Mouse (Mus musculus): ENCODE results near the gene Zc3h4. TPM values are rescaled to one million over a fixed set of nuclear protein-coding genes. Genes with fewer than 3 reads are reported as not detected.
A peak's percentile ranks its signal among the peaks of the same experiment; 100 is the strongest.

Gene Zc3h4
- polyA plus RNA-seq (2016; fragmentation: Nextera tagmentation; extraction: Ambion mirVana) = 12.9 and 19.4 TPM in 2 replicates

DNA sequence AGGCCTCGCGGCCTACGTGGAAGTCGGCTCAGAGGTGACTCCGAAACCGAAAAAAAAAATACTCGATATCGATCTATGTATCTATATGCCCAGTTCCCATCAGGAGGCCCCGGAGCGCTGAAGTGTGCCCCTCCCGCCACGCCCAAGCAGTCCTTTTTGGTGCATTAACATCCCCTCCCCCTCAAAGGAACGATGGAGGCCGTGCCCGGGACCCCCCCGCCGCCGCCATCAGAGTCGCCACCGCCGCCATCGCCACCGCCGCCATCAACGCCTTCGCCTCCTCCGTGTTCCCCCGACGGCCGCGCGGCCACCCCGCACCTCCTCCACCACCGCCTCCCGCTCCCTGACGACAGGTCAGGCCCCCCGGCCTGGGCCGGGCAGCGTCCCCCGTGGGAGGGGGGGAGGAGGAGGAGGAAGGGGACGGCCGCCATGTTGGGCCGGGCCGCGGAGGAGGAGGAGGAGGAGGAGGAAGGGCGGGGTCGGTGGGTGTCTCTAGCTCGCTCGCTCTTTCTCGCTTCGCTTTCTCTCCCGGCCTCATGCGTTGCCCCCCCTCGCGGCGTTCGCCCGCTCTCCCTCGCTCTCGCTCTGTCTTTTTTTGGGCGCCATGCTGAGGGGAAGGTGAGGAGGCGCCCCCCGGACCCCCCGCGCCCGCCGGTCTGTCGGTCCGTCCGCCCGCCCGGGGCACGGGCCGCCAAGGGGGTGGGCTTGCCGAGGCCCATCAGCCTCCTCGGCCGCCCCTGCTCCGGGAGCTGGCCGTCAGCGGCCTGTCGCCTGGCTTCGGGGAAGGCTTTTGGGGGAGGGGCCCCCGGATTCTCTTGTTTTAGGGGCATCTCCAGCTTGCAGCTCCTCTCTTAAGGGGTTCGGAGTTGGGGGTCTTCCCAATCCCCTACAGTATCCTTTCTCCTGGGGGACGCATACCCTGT lies at the start of gene Zc3h4:
Zc3h4 (plus strand) TSS at position 222 of the 923 bp plus-strand sequence.
- peak; percentile 95 for DNase-seq (ENCODE audit: low spot score)
- under 1% methylated on average over 72 of the region's 85 CpGs for WGBS
- Histone ChIP-seq H3K27ac (peak within 1 kb of the TSS; percentile 100), H3K4me3 (peak within 1 kb of the TSS; percentile 92), H3K4me1 (peaks cover 35% of the 10 kb centered on the region), H3K9me3 (no peaks in the 10 kb centered on the region), H3K27me3 (ENCODE audit: insufficient read depth, poor library complexity, severe bottlenecking) (no peaks in the 10 kb centered on the region), H3K36me3 (no peaks in the 10 kb centered on the region)

DNA sequence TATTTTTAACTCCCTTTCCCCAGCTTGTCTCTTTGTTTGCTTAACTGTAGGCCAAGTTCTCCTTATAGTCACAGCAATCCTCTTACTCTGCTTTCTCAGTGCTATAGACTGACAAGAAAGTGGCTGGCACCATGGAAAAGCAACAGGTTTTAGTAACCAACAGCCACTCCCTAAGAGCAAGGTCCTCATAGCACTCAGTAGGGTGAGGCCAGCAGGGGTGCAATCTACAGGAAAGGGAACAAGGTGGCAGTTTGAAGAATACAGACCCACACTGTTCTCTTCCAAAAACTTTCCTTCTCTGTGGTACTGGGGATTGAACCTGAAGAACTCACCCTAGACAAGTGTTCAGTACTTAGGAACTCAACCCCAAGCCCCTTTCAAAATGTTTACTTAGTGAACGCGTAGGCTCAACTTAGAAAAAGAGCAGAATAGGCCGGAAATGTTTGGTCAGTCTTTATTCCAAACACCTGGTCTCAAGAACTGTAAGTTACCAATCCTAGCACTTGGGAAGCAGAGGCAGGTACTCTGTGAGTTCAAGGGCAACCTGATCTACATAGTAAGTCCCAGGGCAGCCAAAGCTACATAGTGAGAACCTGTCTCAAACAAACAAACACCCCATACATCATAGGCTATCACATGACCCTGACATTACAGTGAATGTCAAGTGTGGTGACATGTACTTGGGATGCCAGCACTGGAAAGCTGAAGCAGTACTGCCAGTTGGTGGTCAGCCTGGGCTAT lies 44.7 kb upstream of the Zc3h4 start:
- Histone ChIP-seq H3K36me3 (peaks cover 75% of the 10 kb centered on the region), H3K27ac (no peak overlapping the region), H3K27me3 (ENCODE audit: insufficient read depth, poor library complexity, severe bottlenecking) (no peaks in the 10 kb centered on the region), H3K9me3 (no peaks in the 10 kb centered on the region), H3K4me1 (no peaks in the 10 kb centered on the region), H3K4me3 (no peak overlapping the region)
- 94% methylated on average over 3 of the region's 3 CpGs for WGBS
- no peak for DNase-seq (ENCODE audit: low spot score)

GRCm38 (mm10) chr7:16357602-16358001 lies 43.1 kb upstream of the Zc3h4 start:
- no peak for DNase-seq (ENCODE audit: low spot score)
- Histone ChIP-seq H3K27me3 (ENCODE audit: insufficient read depth, poor library complexity, severe bottlenecking) (no peaks in the 10 kb centered on the region), H3K27ac (no peak overlapping the region), H3K9me3 (no peaks in the 10 kb centered on the region), H3K4me1 (no peaks in the 10 kb centered on the region), H3K4me3 (no peak overlapping the region), H3K36me3 (peaks cover 74% of the 10 kb centered on the region)
- 91% methylated on average over 3 of the region's 3 CpGs for WGBS

DNA sequence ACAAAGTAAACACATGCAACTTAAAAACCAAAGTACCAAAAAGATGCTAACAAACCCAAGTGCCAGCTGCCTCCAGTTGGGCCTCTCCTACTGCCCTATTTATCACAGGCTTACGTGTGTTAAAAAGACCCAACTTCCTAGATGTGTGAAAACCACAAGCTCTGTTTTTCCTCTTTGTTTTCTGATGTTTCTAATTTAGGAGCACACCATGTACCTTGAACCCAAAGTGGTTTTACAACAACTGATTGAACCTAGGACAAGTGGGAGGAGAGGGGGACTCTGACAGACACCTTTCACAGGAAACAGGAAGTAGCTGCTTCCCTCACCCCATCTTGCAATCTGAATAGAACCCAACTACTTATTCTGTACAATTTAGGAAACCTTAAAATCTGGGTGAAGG lies 36.4 kb upstream of the Zc3h4 start:
- DNase-seq (ENCODE audit: low spot score) = no peak
- Histone ChIP-seq H3K9me3 (no peaks in the 10 kb centered on the region), H3K4me1 (peaks cover 5% of the 10 kb centered on the region; the same call in 1 of the 2 replicates), H3K27ac (peak overlapping the region; percentile 42; the same call in 1 of the 2 replicates), H3K4me3 (no peak overlapping the region), H3K27me3 (ENCODE audit: insufficient read depth, poor library complexity, severe bottlenecking) (no peaks in the 10 kb centered on the region), H3K36me3 (peaks cover 84% of the 10 kb centered on the region)
- 86% methylated on average over 1 of the region's 1 CpGs for WGBS

DNA sequence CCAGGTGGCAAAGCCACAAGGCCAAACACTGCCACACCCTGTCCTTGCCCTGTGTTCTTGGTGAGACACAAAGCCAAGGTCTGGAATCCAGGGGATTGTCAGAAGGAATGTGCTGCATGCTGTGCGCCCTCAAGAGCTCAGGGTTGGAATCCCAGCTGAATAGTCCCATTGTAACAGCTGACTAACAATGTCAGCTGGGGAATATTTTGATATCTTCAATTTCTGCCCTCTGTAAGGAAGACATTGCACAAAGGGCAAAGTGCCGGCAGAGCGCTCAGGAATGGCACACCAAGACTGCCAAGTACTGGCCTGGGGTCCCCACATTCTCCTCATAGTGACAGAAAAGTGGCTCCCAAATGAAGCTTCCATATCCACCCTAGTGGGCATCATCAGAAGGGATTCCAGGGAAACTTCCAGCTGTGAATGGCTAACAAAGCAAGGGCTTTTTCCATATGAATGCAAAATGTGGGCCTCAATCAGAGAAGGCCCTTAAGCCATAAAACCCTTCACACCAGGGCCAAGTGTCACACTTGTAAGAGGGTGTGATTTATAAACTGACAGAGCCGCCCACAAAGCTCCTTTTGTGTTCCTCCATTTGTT lies 35.7 kb upstream of the Zc3h4 start:
- Histone ChIP-seq H3K27ac (peak overlapping the region; percentile 42; the same call in 1 of the 2 replicates), H3K4me3 (no peak overlapping the region), H3K4me1 (peaks cover 5% of the 10 kb centered on the region; the same call in 1 of the 2 replicates), H3K36me3 (peaks cover 90% of the 10 kb centered on the region), H3K9me3 (no peaks in the 10 kb centered on the region), H3K27me3 (ENCODE audit: insufficient read depth, poor library complexity, severe bottlenecking) (no peaks in the 10 kb centered on the region)
- DNase-seq (ENCODE audit: low spot score) = no peak
- WGBS = 73% methylated on average over 4 of the region's 4 CpGs

GRCm38 (mm10) chr7:16366133-16366646 lies 34.5 kb upstream of the Zc3h4 start:
- H3K27ac ChIP-seq = no peak overlapping the region
- WGBS = 79% methylated on average over 10 of the region's 10 CpGs
- H3K36me3 ChIP-seq = peaks cover 92% of the 10 kb centered on the region

DNA sequence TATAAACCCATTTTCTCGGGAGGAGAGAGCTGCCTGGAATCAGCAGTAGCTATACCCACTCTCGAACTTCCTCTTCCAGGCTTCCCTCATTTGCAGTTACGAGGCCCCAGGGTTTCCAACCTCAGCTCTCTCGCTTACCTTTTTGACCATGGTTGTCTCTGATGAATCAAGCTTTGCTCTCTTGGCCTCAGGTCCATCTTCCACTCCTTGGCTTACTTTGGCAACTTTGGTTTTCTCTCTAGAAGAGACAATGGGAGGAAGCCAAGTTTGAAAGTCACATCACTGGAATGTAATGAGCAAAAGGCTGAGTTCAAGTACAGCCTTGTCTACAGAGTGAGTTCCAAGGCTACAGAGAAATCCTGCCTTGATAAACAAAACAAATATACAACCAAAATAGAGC lies 34.0 kb upstream of the Zc3h4 start:
- H3K36me3 ChIP-seq = peaks cover 90% of the 10 kb centered on the region
- 83% methylated on average over 4 of the region's 4 CpGs for WGBS

More at GRCm38 (mm10) chr7:16366133-16366646, 34.5 kb upstream of the Zc3h4 start:
- H3K9me3 ChIP-seq = no peaks in the 10 kb centered on the region
- DNase-seq (ENCODE audit: low spot score) = no peak
- H3K4me3 ChIP-seq = no peak overlapping the region
- no peaks in the 10 kb centered on the region for H3K27me3 ChIP-seq (ENCODE audit: insufficient read depth, poor library complexity, severe bottlenecking)
- peaks cover 5% of the 10 kb centered on the region; the same call in 1 of the 2 replicates for H3K4me1 ChIP-seq

DNA sequence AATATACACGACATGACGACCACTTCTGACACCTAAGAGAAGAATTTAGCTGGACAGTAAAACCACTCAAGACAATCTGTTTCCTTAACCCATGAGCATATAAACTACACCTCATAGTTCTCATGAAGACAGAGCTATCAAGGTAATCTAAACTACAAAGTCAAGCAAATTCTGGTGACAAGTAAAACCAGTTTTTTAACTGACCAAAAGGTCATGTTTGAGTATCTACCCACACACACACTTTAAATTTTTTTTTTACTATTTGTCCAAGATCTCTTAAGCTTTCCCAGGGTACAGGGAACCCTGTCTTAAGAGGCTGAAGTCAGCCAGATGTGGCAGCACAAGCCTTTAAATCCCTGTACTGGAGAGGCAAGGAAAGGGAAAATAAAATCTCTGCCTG lies 31.9 kb upstream of the Zc3h4 start:
- Histone ChIP-seq H3K4me3 (no peak overlapping the region), H3K27ac (no peak overlapping the region), H3K36me3 (peaks cover 93% of the 10 kb centered on the region), H3K9me3 (no peaks in the 10 kb centered on the region), H3K4me1 (peaks cover 5% of the 10 kb centered on the region; the same call in 1 of the 2 replicates), H3K27me3 (ENCODE audit: insufficient read depth, poor library complexity, severe bottlenecking) (no peaks in the 10 kb centered on the region)
- WGBS = 90% methylated on average over 2 of the region's 2 CpGs
- no peak for DNase-seq (ENCODE audit: low spot score)

More for the DNA sequence above, 34.0 kb upstream of the Zc3h4 start:
- H3K27me3 ChIP-seq (ENCODE audit: insufficient read depth, poor library complexity, severe bottlenecking) = no peaks in the 10 kb centered on the region
- H3K4me1 ChIP-seq = peaks cover 5% of the 10 kb centered on the region; the same call in 1 of the 2 replicates
- H3K4me3 ChIP-seq = no peak overlapping the region
- DNase-seq (ENCODE audit: low spot score) = no peak
- H3K9me3 ChIP-seq = no peaks in the 10 kb centered on the region
- no peak overlapping the region for H3K27ac ChIP-seq

GRCm38 (mm10) chr7:16370596-16370995 lies 30.1 kb upstream of the Zc3h4 start:
- H3K4me1 ChIP-seq = no peaks in the 10 kb centered on the region
- WGBS = 95% methylated on average over 2 of the region's 2 CpGs
- H3K4me3 ChIP-seq = no peak overlapping the region
- no peaks in the 10 kb centered on the region for H3K27me3 ChIP-seq (ENCODE audit: insufficient read depth, poor library complexity, severe bottlenecking)
- H3K36me3 ChIP-seq = peaks cover 94% of the 10 kb centered on the region
- no peaks in the 10 kb centered on the region for H3K9me3 ChIP-seq
- no peak overlapping the region for H3K27ac ChIP-seq
- DNase-seq (ENCODE audit: low spot score) = no peak

GRCm38 (mm10) chr7:16373719-16374118 lies 27.0 kb upstream of the Zc3h4 start:
- Histone ChIP-seq H3K4me1 (no peaks in the 10 kb centered on the region), H3K36me3 (peaks cover 94% of the 10 kb centered on the region), H3K4me3 (no peak overlapping the region), H3K27me3 (ENCODE audit: insufficient read depth, poor library complexity, severe bottlenecking) (no peaks in the 10 kb centered on the region), H3K27ac (no peak overlapping the region), H3K9me3 (no peaks in the 10 kb centered on the region)
- WGBS = 74% methylated on average over 2 of the region's 2 CpGs
- DNase-seq (ENCODE audit: low spot score) = no peak

DNA sequence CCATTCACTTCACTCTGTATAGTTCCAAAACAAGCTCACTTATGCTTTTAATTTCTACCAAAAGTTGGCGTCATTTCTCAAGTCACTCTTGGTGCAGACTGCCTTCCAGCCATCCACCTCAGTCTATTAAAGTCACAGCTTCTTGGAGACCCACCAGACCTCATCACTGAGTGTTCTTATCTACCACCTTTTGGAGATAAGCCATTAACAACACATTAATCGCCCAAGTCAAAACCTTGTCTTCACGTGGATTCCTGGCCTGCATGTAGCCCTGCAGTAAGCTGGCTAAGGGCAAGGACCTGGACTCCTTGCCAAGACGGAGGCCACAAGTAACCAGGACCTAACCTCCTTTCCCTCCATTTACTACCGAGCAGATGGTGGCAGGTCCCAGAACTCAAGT lies 25.7 kb upstream of the Zc3h4 start:
- 61% methylated on average over 5 of the region's 5 CpGs for WGBS
- H3K27me3 ChIP-seq (ENCODE audit: insufficient read depth, poor library complexity, severe bottlenecking) = no peaks in the 10 kb centered on the region
- no peak for DNase-seq (ENCODE audit: low spot score)
- no peak overlapping the region for H3K4me3 ChIP-seq
- no peaks in the 10 kb centered on the region for H3K9me3 ChIP-seq
- H3K4me1 ChIP-seq = no peaks in the 10 kb centered on the region
- no peak overlapping the region for H3K27ac ChIP-seq
- H3K36me3 ChIP-seq = peaks cover 90% of the 10 kb centered on the region

- H3K9me3 ChIP-seq = no peaks in the 10 kb centered on the region
- H3K27ac ChIP-seq = no peak overlapping the region
- no peak for DNase-seq (ENCODE audit: low spot score)
- H3K4me3 ChIP-seq = no peak overlapping the region
- peaks cover 88% of the 10 kb centered on the region for H3K36me3 ChIP-seq
- no peaks in the 10 kb centered on the region for H3K4me1 ChIP-seq
- H3K27me3 ChIP-seq (ENCODE audit: insufficient read depth, poor library complexity, severe bottlenecking) = no peaks in the 10 kb centered on the region
- WGBS = 100% methylated on average over 1 of the region's 1 CpGs
Measured at GRCm38 (mm10) chr7:16376505-16376904, 24.2 kb upstream of the Zc3h4 start.

Measured in heart, embryonic 10.5 days (tissue).